Mouse (Mus musculus) heart, embryonic 13.5 days (tissue): Measurements from ENCODE around the gene Osbpl3. TPM values are rescaled to one million over a fixed set of nuclear protein-coding genes. Genes with fewer than 3 reads are reported as not detected.

ENCODE experiments used
- polyA plus RNA-seq: library from polyadenylated mRNA; unstranded; fragments of >200 nt; fragmentation: Nextera tagmentation; extraction: Ambion mirVana; gene quantifications from 2 replicates; pipeline ENCODE4 v1.2.1, GENCODE M21; 2015

The Osbpl3 gene
- polyA plus RNA-seq, 1 experiment from 2014 or later = 11.8 TPM

Other genes with a start within 250 kb of the Osbpl3 start
- 32.9 and 34.6 TPM in 2 replicates for gene Gsdme, start 192.3 kb downstream of the Osbpl3 start, polyA plus RNA-seq
- gene Cycs, start 110.3 kb upstream of the Osbpl3 start, polyA plus RNA-seq = 161 and 179 TPM in 2 replicates
- gene 4921507P07Rik, start 140.4 kb upstream of the Osbpl3 start, polyA plus RNA-seq = 0.41 and 0.48 TPM in 2 replicates
- not detected in 2 replicates for gene Npvf, start 198.2 kb upstream of the Osbpl3 start, polyA plus RNA-seq